Mouse (Mus musculus) cerebellum, adult (tissue): ENCODE results near the gene Ints13.

Source experiments
- ATAC-seq: cut with Nextera tagmentation; 2 replicates; pipeline ENCODE4 v1.9.2; 2017; ENCODE audit warnings: mild to moderate bottlenecking, moderate library complexity, mixed read lengths; ENCODE audit not compliant: insufficient number of reproducible peaks, low FRiP score, low TSS enrichment

Gene Ints13

DNA sequence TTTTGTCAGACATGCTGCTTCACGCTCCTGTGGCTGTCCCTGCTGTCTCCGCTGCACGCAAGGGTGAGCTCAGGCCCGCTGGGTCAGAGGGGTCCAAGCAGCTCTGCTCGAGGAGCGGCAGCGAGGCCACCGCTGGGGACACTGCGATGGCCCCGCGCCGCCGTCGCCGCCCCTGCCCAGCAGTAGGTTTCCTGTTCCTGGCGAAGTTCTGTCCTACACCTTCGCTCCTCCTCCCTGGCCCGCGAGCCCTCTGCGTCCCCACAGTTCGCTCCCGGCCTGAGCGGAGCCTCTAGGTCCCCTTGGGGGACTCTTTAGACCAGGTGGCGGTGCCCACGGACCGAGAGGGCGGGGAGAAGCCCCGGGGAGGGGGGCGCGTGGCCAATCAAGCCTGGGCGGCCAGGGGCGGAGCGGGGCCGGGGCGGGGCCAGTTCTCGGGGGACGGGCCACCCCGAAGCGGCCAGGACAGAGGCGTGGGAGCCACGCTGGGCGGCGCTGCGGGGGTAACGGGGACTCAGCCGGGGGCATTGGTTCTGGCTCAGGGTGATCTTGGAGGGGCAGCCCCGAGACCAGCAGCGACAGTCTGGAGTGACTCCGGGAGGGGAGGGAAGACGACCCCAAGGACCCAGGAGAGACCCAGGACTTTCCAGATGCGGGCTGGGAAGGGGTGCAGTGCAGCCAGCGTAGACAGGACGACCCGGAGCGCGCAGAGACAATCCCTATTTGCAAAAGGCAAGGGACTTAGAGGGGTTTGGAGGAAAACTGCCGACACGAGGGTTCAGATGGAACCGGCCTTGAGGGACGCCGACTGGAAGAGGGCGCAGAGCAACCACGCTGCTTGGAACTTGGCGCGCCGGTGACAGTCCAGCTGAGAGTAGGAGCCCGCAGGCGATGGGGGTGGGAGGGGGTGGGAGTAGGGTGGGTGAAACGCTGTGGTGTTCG is 75.5 kb downstream of the Ints13 start, which contains the start of gene Itpr2:
Itpr2 (minus strand) TSS at position 358 of the 939 bp plus-strand sequence.
- ATAC-seq, result peak; percentile 45

- ATAC-seq, result peak; percentile 37; the same call in 1 of the 2 replicates
Observed at GRCm38 (mm10) chr6:146501316-146501865, 76.2 kb downstream of the Ints13 start.

DNA sequence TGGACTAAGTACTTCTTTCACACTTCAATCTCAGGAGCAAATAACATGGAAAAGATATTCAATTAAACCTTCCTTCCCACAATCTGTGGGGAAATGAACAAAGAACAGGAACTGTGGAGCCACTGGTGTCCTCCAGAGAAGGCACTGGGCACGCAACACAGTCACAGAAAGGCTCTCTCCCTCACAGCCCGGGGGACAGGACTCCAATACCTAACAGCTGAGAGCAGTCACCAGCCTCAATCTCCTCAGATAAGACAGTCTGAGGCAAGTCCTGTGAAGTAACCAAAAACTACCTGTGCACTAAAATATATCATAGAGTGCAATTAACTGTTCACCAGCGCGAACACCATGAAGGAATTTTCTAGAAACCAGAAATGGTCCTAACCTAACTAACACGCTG is 76.9 kb downstream of the Ints13 start:
- ATAC-seq, result no peak

GRCm38 (mm10) chr6:146500206-146500605 is 77.4 kb downstream of the Ints13 start:
- ATAC-seq, result no peak
